Mouse (Mus musculus) embryonic fibroblast, embryonic 13.5 days (primary cell): ENCODE measurements at regions not wholly inside any gene's neighbourhood (a gene's known extent, or its start where the extent isn't known, plus 50 kb on each side); places are given as distances from the start of the nearest gene placed in this dataset.

Experiments used
- CTCF ChIP-seq: IDR thresholded peaks from 2 replicates; pipeline ENCODE4 v1.5.1; 2011; ENCODE audit warnings: mild to moderate bottlenecking, control low read depth, low read length, moderate library complexity, borderline replicate concordance; ENCODE audit not compliant: insufficient read depth
- POLR2A ChIP-seq: IDR thresholded peaks from 2 replicates; pipeline ENCODE4 v1.6.1; 2011; ENCODE audit warnings: low read depth, mild to moderate bottlenecking, control low read depth, low read length, moderate library complexity

DNA sequence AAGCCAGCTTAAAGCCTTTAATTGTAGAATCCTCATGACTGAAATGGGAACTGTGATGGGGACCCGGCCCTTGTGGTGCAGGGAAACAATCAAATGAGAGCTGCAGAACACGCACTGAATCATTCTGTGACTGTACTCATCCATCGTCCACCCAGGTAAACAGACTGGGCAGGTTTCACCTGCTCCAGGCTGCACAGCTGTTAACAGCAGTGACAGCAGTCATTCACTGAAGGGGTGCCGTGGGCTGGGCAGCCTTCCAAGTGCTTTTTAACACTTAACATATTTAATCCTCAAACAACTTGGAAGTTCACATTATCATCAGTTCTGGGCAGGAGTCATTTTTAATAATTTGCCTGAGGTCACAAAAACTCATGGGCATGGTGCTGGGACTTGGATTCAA is 208.2 kb downstream of the Foxa2 start:
- TF ChIP-seq POLR2A (no peak), CTCF (no peak)
